Comparison of ENCODE assay signal across 9 mouse cellular contexts in genomic region chr12:103984935-103985334, GRCm38 (mm10). TPM values are rescaled to one million over a fixed set of nuclear protein-coding genes. Genes with fewer than 3 reads are reported as not detected.
DNase-seq lines count a peak whose midpoint lies in the region; ATAC-seq and TF ChIP-seq lines count a peak whose summit lies in the region.
"Had no signal": no experiment of that assay in that cellular context is flagged by ENCODE, and none has a peak within 500 bp of the region (broad histone marks: within the 10 kb centered on the region; RNA-seq: fewer than 3 reads in every experiment).

No protein-coding gene starts in this region.

- DNase-seq in heart, postnatal 0 days (ENCODE audit: low spot score), result peak; percentile 42
- peak; percentile 14 for DNase-seq in thymus, adult 2 months
- no peak for DNase-seq in thymus, adult 18-20 months
- DNase-seq in cerebellum, postnatal 25 days, result peak; percentile 34 to 72
- peak; percentile 59 for DNase-seq in layer of hippocampus, adult 9-10 months (ENCODE audit: low spot score)
- DNase-seq in retina, postnatal 1 day, result peak; percentile 54
- no peak for DNase-seq in forebrain, embryonic 10.5 days (ENCODE audit: extremely low spot score, low spot score)

- no peaks in the 10 kb centered on the region for H3K36me3 ChIP-seq in heart, postnatal 0 days (replicated peaks; ENCODE audit: control insufficient read depth, insufficient read depth, low read length)
- no peaks in the 10 kb centered on the region for H3K36me3 ChIP-seq in heart, embryonic 11.5 days (ENCODE audit: control insufficient read depth, insufficient read depth, low read length)
- H3K36me3 ChIP-seq in thymus, adult 2 months (ENCODE audit: control insufficient read depth, insufficient read depth, low read length), result no peaks in the 10 kb centered on the region
- H3K36me3 ChIP-seq in forebrain, embryonic 10.5 days (replicated peaks), result no peaks in the 10 kb centered on the region

- no peaks in the 10 kb centered on the region for H3K4me1 ChIP-seq in heart, postnatal 0 days (ENCODE audit: control insufficient read depth, insufficient read depth)
- no peaks in the 10 kb centered on the region for H3K4me1 ChIP-seq in heart, embryonic 11.5 days (ENCODE audit: control insufficient read depth, insufficient read depth, low read length)
- peaks cover 3% of the 10 kb centered on the region; the same call in 1 of the 2 replicates for H3K4me1 ChIP-seq in thymus, adult 2 months (replicated peaks; ENCODE audit: control insufficient read depth, insufficient read depth, low read length)
- no peaks in the 10 kb centered on the region for H3K4me1 ChIP-seq in forebrain, embryonic 10.5 days

- no peak overlapping the region for H3K9ac ChIP-seq in heart, postnatal 0 days (replicated peaks; ENCODE audit: low read depth, low read length)
- H3K9ac ChIP-seq in heart, embryonic 11.5 days (ENCODE audit: low read depth, low read length), result no peak overlapping the region

- no peak for TF ChIP-seq EP300 in heart, postnatal 0 days (IDR thresholded peaks at IDR 0.05; ENCODE audit: low read depth)

- no peak for TF ChIP-seq POLR2A in thymus, adult 2 months (IDR thresholded peaks at IDR 0.05; ENCODE audit: control insufficient read depth, extremely low read depth, insufficient read depth, low read length, poor library complexity)

- peak; percentile 55 for TF ChIP-seq CTCF in heart, postnatal 0 days (IDR thresholded peaks at IDR 0.05; ENCODE audit: low read depth)
- TF ChIP-seq CTCF in thymus, adult 2 months (IDR thresholded peaks at IDR 0.05; ENCODE audit: borderline replicate concordance, control insufficient read depth, extremely low read depth, insufficient read depth, low read length, poor library complexity), result no peak

- WGBS in heart, postnatal 0 days, result 49% methylated on average over 4 of the region's 4 CpGs
- WGBS in heart, embryonic 11.5 days (ENCODE audit: insufficient replicate concordance), result 56% methylated on average over 4 of the region's 4 CpGs
- 59% methylated on average over 4 of the region's 4 CpGs for WGBS in thymus, adult 2 months
- WGBS in forebrain, embryonic 10.5 days, result 63% methylated on average over 4 of the region's 4 CpGs

- H3K4me3 ChIP-seq in heart, postnatal 0 days (ENCODE audit: low read depth, low read length), result no peak overlapping the region
- no peak overlapping the region for H3K4me3 ChIP-seq in heart, embryonic 11.5 days (ENCODE audit: low read depth, low read length)
- H3K4me3 ChIP-seq in thymus, adult 2 months (ENCODE audit: control insufficient read depth, insufficient read depth, low read length), result no peak overlapping the region
- no peak overlapping the region for H3K4me3 ChIP-seq in forebrain, embryonic 10.5 days

- ATAC-seq in heart, postnatal 0 days (ENCODE audit: insufficient read depth, low read depth), result no peak; the same call in 1 of the 2 replicates
- ATAC-seq in heart, embryonic 11.5 days (replicated peaks; ENCODE audit: insufficient number of reproducible peaks, low FRiP score, low TSS enrichment), result no peak

- no peaks in the 10 kb centered on the region for H3K27me3 ChIP-seq in heart, postnatal 0 days (ENCODE audit: control insufficient read depth, insufficient read depth, low read length)
- 0 out of 2 replicates have a peak, but pooled peaks cover 3% of the 10 kb centered on the region for H3K27me3 ChIP-seq in heart, embryonic 11.5 days (ENCODE audit: control insufficient read depth, insufficient read depth, low read length)
- H3K27me3 ChIP-seq in thymus, adult 2 months (ENCODE audit: control insufficient read depth, insufficient read depth, low read length), result no peaks in the 10 kb centered on the region
- no peaks in the 10 kb centered on the region for H3K27me3 ChIP-seq in forebrain, embryonic 10.5 days (ENCODE audit: poor library complexity, severe bottlenecking)

- H3K4me2 ChIP-seq in heart, postnatal 0 days (ENCODE audit: low read depth, low read length), result no peak overlapping the region
- no peak overlapping the region for H3K4me2 ChIP-seq in heart, embryonic 11.5 days

- no peaks in the 10 kb centered on the region for H3K9me3 ChIP-seq in heart, postnatal 0 days (replicated peaks; ENCODE audit: control insufficient read depth, low read length)
- no peaks in the 10 kb centered on the region for H3K9me3 ChIP-seq in heart, embryonic 11.5 days (replicated peaks; ENCODE audit: control insufficient read depth, low read length)
- no peaks in the 10 kb centered on the region for H3K9me3 ChIP-seq in forebrain, embryonic 10.5 days

- no peak overlapping the region for H3K27ac ChIP-seq in heart, postnatal 0 days (ENCODE audit: low read depth)
- H3K27ac ChIP-seq in heart, embryonic 11.5 days (ENCODE audit: low read depth, low read length), result no peak overlapping the region
- no peak overlapping the region for H3K27ac ChIP-seq in thymus, adult 2 months (ENCODE audit: control insufficient read depth, insufficient read depth, low read length)
- no peak overlapping the region for H3K27ac ChIP-seq in forebrain, embryonic 10.5 days

RNA-seq across cellular contexts. Expression of gene Serpina11, which starts 4.8 kb away (rescaled TPM):
- not detected in 2 replicates for total RNA-seq in heart, postnatal 0 days (2014; rRNA removed; ENCODE audit: low replicate concordance)
- polyA plus RNA-seq in heart, postnatal 0 days (2015; fragmentation: Nextera tagmentation; extraction: Ambion mirVana), result not detected in 2 replicates
- 0.16 TPM in 1 of 2 replicates, not detected in the other for polyA plus RNA-seq in heart, embryonic 11.5 days (2014; fragmentation: Nextera tagmentation; extraction: Ambion mirVana)
- polyA plus RNA-seq in thymus, adult 2 months (2012; rRNA removed), result 0.84 TPM in 2 replicates
- polyA plus RNA-seq in forebrain, embryonic 10.5 days (2016; fragmentation: Nextera tagmentation; extraction: Ambion mirVana), result not detected in 2 replicates
- polyA plus RNA-seq: neural tube, embryonic 11.5 days had no signal

RNA-seq across cellular contexts. Expression of gene Serpina1e, which starts 26.2 kb away (rescaled TPM):
- 8.4 and 10.9 TPM in 2 replicates for total RNA-seq in heart, postnatal 0 days (2014; rRNA removed; ENCODE audit: low replicate concordance)
- 0.14 and 0.34 TPM in 2 replicates for polyA plus RNA-seq in heart, postnatal 0 days (2015; fragmentation: Nextera tagmentation; extraction: Ambion mirVana)
- polyA plus RNA-seq in heart, embryonic 11.5 days (2014; fragmentation: Nextera tagmentation; extraction: Ambion mirVana), result 0.42 TPM in 1 of 2 replicates, not detected in the other
- polyA plus RNA-seq in thymus, adult 2 months (2012; rRNA removed), result 0.09 and 2.0 TPM in 2 replicates
- not detected in 2 replicates for polyA plus RNA-seq in forebrain, embryonic 10.5 days (2016; fragmentation: Nextera tagmentation; extraction: Ambion mirVana)
- polyA plus RNA-seq: neural tube, embryonic 11.5 days had no signal

RNA-seq across cellular contexts. Expression of gene Serpina9, which starts 28.6 kb away (rescaled TPM):
- 0.08 TPM in 1 of 2 replicates, not detected in the other for total RNA-seq in heart, postnatal 0 days (2014; rRNA removed; ENCODE audit: low replicate concordance)
- polyA plus RNA-seq in heart, postnatal 0 days (2015; fragmentation: Nextera tagmentation; extraction: Ambion mirVana), result 0.11 and 0.14 TPM in 2 replicates
- 0.04 and 0.21 TPM in 2 replicates for polyA plus RNA-seq in heart, embryonic 11.5 days (2014; fragmentation: Nextera tagmentation; extraction: Ambion mirVana)
- polyA plus RNA-seq in thymus, adult 2 months (2012; rRNA removed), result 0.39 and 0.78 TPM in 2 replicates
- polyA plus RNA-seq in forebrain, embryonic 10.5 days (2016; fragmentation: Nextera tagmentation; extraction: Ambion mirVana), result not detected in 2 replicates
- polyA plus RNA-seq: neural tube, embryonic 11.5 days had no signal

RNA-seq across cellular contexts. Expression of gene Serpina12, which starts 59.3 kb away (rescaled TPM):
- total RNA-seq in heart, postnatal 0 days (2014; rRNA removed; ENCODE audit: low replicate concordance), result not detected in 2 replicates
- polyA plus RNA-seq in heart, postnatal 0 days (2015; fragmentation: Nextera tagmentation; extraction: Ambion mirVana), result not detected in 2 replicates
- polyA plus RNA-seq in heart, embryonic 11.5 days (2014; fragmentation: Nextera tagmentation; extraction: Ambion mirVana), result 0.10 TPM in 1 of 2 replicates, not detected in the other
- polyA plus RNA-seq in thymus, adult 2 months (2012; rRNA removed), result 0.15 TPM in 2 replicates
- polyA plus RNA-seq in forebrain, embryonic 10.5 days (2016; fragmentation: Nextera tagmentation; extraction: Ambion mirVana), result not detected in 2 replicates
- polyA plus RNA-seq: neural tube, embryonic 11.5 days had no signal

Comparison
In these comparisons a context has a peak if more than half of its experiments do, and no peak if none do; other contexts are left out.
1. DNase-seq: peak in heart, postnatal 0 days (single experiment), thymus, adult 2 months (single experiment), cerebellum, postnatal 25 days (2 of 2), layer of hippocampus, adult 9-10 months (single experiment) and retina, postnatal 1 day (single experiment); none in thymus, adult 18-20 months (0 of 2) and forebrain, embryonic 10.5 days (single experiment).